Mouse (Mus musculus): ENCODE results near the gene Hormad2.

- TF ChIP-seq CTCF (IDR thresholded peaks at IDR 0.05; ENCODE audit: borderline replicate concordance, extremely low read depth, insufficient read depth, insufficient read length) (no peak), POLR2A (IDR thresholded peaks at IDR 0.05; ENCODE audit: borderline replicate concordance, extremely low read depth, insufficient read depth, insufficient read length, poor library complexity, severe bottlenecking) (no peak)
Observed at GRCm38 (mm10) chr11:4340109-4340779, 100.7 kb downstream of the Hormad2 start.
